Mouse (Mus musculus): ENCODE results near the gene Spryd7.
"Not testable (repeated sequence)": the region's sequence is repeated elsewhere in the genome, so short reads cannot be mapped to it uniquely, and the experiment has no call there.

Spryd7 gene

DNA sequence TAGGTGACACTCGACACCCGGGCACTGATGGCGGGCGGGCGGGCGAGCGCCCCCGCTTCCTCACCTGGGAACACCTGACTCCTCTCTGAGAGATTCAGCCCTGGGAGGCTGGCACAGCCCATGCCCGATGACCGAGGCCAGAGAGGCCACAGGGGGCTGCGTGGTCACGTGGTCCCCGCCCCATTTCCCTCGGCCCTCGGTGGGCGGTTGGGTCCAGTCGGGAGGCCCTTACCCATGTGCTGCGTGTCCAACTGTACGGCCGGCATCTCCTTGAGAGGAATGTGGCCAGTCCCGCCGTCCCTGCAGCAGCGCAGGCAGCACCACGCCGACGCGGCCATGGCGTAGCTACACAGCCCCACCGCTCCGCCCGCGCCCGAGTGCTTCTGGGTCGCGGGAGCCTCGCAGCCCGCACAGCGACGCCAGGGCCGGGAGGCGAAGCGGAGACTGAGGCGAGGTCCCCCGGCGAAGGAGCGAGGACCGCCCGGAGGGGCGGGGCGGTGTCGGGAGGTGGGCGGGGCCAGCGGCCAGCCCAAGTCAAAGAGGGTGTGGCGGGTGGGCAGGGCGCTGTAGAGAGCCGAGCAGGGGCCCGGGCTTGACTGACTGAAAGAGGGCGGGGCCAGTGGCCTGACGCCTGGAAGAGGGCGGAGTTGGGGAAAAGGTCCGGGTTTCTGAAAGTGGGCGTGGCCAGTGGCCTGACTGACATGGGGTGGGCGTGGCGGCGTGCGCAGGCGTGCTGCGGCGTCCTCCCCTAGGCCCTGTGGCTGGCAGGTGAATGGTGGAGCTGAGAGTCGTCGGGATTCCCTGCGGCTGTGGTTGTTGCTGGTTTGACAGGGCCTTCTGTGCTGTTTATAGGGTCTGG is at the start of gene Spryd7:
TSS of gene Spryd7 (minus strand) at position 598 of the 859 bp plus-strand sequence.
- peak; percentile 96 for DNase-seq (ENCODE audit: low spot score)

DNA sequence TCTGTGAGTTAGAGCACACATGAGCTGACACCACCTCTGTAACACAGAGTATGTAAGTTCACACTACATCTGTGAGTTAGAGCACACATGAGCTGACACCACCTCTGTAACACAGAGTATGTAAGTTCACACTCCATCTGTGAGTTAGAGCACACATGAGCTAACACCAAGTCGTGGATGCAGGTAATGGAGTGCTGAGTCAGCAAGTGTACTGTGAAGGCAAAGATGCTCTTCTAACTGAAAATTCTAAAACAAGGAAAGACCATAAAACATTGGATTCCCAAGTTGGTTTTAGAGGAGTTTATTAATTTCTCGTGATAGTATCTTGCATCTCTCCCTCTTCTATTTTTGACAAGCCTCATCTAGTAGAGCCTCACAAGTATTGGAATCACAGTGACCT is 49.4 kb upstream of the Spryd7 start:
- not testable (repeated sequence) for DNase-seq (ENCODE audit: low spot score)

DNA sequence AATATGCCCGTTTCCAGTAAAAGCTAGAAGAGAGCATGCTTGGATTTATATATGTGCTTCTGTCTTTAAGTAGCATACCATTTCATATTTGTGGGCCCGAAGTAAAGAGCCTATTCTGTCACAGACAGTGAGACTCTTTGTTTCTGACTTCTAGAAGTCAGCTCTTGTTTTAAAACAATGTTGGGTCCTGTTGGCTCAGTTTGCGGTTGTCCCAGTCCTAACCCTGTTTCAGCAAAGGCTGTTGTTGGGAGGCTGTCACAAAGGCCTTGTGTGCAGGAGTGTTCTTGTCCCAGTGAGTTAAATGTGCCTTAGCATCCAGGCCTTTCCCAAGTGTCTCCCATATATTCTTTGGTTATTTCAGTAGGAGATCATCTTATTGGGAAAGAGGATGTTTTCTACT is 47.4 kb upstream of the Spryd7 start:
- no peak for DNase-seq (ENCODE audit: low spot score)

DNA sequence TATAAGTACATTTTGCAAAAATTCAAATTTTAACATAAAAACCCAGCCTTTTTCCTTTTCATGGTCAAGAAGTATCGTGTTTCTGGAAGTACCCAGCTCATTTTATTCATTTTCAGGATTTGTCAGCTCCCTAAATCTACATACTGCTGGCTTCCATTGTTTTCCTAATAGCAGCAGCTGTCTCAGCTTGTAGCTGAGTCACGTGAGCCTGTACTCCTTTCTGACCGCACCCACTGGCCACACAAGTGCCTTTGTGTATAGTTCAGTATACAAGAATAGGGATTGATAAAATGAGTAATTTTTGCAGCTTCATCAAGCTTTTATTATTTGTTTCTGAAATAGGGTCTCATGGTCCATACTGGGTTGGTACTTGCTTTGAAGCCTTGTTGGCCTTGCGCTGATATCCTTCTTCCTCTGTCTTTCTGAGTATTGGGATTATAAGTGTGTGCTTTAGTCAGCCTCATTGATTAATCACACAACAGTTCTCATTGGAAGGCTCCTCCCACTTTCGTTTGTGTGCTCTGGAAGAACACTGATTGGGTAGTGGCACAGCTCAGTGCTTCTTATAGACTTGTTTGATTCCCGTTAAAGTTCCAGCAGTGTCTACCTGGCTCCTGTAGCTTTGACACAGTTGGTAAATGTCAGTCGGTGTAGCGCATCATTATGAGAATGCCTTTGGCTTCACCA is 46.5 kb upstream of the Spryd7 start:
- no peak for DNase-seq (ENCODE audit: low spot score)

DNA sequence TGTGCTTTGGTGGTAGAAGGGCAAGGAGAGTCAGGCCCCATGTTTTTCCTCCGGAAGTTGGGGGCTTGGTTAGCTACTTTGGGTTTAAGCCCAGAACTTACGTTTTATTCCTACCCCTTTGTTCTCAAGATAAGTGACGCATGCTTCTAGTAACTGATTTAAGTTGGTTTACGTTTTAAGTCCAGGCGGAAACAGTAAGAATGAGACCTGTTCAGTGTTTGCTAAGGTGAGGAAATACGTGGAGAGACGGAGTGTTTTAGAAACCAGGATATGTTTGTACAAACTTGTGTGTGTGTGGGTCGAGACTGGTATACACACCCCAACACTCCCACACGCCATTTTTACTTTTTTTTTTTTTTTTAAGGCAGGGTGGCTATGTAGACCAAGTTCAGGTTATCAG is 44.7 kb upstream of the Spryd7 start:
- DNase-seq (ENCODE audit: low spot score), result no peak

DNA sequence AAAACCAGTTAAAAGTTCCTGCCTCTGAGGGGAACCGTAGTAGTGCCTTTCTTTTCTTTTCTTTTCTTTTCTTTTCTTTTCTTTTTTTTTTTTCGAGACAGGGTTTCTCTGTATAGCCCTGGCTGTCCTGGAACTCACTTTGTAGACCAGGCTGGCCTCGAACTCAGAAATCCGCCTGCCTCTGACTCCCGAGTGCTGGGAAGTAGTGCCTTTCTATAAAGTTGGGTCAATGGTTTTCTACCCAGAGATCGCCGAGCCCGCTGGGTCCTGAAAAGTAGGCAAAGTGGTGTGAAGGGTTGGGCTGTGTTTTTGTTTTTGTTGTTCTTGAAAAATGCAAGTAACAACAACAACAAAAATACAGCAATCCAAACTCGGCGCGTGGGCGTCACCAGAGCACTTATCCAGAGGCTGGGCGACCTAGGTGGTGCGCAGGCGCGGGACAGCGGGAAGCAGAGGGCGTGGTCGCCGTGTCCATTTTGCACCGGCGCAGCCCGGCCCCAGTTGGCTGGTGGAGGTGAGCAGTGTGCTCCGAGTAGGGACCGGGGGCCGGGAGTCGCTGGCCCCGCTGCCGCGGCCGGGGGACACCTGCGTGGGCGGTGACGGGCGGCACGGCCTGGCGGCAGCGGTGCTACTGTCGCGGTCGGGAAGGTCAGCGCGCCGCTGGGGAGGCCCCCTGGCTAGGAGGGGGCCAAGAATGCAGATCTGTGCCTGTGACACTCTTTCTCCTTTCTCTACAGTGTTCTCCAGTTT is 42.5 kb upstream of the Spryd7 start:
- DNase-seq (ENCODE audit: low spot score), result peak; percentile 81

DNA sequence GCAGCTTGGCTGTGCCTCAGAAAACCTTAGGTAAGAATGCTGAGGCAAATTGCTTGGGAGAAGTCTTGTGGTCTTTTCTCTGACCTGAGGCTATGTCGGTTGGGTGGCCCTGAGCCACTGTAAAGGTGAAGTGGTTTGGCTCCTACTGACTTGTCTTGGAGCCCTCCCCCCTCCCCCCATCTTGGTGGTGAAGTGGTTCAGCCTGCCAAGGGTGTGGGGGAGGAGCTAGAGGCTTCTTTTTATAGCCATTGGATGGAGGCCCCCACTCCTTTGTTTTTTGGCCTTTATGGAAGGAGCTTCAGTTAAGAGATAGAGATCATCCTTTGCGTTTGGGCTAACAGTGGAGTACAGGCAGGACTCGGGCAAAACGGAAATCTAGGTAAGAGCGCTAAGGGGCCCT is 41.3 kb upstream of the Spryd7 start, which contains the start of gene Trim13:
TSS of gene Trim13 (plus strand) at position 280 of the 400 bp plus-strand sequence.
- no peak for DNase-seq (ENCODE audit: low spot score)

DNA sequence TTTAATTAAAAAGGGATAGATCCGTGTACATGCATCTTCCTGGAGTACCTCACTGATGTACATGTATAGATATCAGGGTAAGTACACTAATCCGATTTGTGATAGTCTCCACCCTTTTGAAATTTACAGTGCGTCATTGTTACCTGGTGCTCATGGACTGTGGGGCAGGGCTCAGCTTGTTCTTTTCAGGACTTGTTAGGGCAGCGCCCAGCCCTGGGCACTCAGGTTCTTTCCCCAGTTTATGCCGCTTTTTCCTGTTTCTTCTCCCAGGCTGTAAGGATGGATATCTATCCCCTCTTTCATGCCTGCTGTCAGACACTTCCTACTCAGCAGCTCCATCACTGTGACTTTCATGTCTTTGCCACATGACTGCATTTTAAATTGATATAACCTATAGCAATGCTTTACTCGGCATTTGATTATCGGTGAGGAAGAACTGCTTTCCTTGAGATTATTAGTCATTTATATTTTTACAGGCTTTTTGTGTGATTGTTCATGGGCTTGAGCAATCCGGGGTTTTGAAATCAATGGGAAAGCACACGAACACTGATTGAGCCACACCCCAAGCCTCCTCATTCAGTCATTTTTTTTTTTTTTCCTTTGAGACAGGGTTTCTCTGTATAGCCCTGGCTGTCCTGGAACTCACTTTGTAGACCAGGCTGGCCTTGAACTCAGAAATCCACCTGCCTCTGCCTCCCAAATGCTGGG is 40.2 kb upstream of the Spryd7 start:
- DNase-seq (ENCODE audit: low spot score), result no peak

DNA sequence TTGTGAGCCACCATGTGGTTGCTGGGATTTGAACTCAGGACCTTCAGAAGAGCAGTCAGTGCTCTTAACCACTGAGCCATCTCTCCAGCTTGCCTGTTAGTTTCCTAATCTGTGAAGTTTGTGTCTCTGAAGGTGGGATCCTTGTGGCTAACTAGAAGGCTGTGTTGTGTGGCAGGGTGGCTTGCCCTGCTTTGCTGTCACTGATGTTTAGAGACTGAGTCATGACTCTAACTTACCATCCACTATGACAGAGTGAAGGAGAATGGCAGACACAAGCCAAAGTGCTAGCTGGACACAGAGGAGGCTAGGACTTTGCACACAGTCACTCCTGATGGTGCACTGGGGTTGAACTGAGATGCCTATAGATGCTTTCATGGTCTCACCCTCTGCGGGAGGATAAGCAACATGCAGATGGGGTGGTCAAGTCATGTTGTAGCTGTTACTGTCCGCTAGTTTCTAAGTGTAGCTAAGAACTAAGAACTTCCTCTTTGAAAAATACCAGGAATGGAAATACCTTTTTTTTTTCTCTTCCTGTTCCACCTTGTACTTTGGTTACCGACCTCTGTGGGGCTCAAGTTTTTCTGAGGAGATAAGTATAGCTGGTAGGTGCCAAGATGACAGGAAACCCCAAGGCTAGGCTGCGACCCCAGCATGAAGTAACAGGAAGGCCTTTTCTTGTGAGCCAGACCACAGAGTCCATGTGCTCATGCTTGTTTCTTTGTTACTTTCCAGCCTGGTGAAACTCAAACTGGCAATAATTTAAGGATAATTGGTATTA is 32.8 kb upstream of the Spryd7 start:
- DNase-seq (ENCODE audit: low spot score), result no peak

DNA sequence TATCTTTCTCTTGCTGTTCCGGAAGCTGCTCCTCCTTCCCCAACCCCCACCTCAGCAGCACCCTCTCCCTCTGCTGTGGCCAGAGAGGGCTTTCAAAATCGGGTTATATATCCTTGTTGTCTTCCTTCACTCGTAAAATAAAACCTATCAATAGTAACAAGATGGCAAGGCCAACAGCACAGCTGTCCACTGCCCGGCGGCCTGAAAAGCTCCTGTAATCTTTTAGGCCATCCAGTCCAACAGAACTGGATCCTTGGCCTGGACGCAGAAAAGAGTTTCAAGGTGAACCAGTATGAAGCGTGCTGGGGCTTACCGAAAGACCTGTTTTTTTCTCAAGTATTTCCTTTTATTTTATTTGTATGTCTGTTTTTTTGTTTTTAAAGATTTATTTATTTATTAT is 19.3 kb upstream of the Spryd7 start:
- DNase-seq (ENCODE audit: low spot score), result no peak

DNA sequence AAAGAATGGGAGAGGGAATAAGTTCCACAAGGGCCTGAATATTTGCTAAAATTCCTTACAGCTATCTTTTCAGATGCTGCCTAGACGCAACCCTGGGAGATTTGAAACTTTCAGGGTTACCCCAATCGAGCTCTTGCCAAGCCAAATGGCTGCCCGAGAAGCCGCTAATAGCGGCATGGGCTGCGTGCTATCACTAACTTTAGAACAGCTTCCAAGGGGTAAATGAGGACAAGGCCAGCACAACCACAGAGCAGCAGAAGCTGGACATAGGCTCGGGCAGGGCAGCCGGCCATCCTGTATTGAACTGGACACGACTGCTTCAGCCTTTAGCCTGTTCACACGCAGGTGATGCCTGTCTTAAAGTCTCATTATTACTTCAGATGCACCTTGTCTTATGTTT is 18.4 kb upstream of the Spryd7 start:
- no peak for DNase-seq (ENCODE audit: low spot score)

DNA sequence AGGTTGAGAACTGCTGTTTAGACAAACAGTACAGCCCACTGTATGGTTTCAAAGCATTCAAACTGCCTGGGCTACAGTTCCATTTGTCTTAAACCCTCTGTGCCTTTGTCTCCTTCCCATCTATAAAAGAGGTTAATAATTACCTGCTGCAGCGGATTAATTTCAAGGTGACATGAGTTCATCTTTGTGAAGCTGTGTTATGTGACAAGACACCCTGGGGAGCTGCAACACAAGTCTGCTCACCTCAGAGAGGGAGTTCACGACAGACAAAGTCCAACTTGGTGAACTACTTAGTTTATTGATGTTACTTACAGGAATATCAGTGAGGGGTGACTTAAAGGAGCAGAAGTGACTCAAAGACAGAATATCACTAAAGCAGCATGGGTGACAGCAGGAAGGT is 15.4 kb upstream of the Spryd7 start:
- no peak for DNase-seq (ENCODE audit: low spot score)

DNA sequence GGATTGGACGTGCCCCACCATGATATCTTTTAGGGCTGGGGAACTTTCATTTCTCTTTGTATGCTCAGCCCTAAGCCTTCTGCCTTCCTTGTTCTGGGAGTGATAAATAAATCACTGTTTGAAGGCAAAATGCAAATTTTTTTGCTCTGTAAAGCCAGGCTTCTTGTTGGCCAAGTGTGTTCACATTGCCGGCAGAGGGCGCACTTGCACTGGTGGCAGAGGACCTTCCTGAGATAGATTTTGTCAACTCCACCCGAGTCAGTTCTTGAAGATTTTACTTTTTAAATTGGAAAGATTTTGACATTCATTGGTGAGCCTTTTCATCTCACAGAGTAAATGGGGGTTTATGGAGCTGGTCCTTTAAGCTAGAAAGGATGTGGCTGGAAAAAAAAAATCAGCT is 14.7 kb upstream of the Spryd7 start:
- DNase-seq (ENCODE audit: low spot score), result peak; percentile 76

DNA sequence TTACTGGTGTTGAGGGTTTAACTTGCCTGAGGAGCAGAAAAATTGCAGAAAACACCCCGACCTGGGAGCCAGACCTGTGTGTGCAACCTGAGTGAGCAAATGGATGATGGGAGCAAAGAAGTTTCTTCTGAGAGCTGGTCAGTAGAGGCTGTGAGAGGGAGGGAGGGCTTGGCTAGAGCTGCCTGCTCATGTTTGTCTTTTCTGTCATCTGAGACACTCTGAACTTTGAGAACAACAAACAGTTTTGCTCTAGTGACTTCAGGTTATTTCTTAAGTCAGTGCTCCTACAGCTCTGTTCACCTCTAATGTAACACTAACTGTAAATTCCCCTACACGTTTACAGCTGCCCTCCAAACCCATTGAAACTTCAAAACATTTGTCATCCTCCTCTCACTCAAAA is 12.7 kb upstream of the Spryd7 start:
- DNase-seq (ENCODE audit: low spot score), result no peak

DNA sequence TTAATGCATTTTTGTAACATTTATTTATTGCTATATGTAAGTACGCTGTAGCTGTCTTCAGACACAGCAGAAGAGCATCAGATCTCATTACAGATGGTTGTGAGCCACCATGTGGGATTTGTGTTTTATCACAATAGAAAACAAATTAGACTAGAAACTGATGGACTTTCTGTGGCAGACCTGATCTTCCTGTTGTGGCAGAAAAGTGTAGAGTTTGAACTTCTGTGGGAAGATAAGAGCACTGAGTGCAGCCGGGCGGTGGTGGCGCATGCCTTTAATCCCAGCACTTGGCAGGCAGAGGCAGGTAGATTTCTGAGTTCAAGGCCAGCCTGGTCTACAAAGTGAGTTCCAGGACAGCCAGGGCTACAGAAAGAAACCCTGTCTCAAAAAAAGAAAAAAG is 9.5 kb upstream of the Spryd7 start:
- not testable (repeated sequence) for DNase-seq (ENCODE audit: low spot score)

DNA sequence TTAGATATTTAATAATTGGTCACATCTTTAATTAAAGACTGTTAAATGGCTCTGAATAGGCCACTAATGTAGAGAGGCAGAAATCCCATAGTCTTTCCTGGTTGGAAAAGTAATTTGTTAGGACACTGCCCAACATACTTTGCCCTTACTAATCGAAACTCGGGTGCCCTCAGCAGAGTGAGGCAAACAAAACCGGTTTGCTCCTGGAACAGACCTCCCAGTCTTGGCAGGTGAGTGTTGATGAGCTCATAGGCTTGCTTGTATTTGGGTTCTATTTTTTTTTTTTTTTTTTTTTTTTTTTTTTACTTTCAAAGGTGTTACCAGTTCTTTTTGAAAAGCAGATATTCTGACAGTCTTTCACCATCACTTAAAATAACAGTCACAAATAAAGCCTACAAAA is 3.2 kb upstream of the Spryd7 start:
- DNase-seq (ENCODE audit: low spot score), result no peak

DNA sequence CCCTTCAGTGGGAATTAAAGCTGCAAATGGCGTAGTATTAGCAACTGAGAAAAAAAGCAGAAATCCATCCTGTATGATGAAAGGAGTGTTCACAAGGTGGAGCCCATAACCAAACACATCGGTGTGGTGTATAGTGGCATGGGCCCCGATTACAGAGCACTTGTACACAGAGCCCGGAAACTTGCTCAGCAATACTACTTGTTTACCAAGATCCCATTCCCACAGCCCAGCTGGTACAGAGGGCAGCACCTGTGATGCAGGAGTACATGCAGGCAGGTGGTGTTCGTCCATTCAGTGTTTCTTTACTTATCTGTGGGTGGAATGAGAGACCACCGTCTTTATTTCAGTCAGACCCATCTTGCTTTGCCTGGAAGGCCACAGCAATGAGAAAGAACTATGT is 2.2 kb upstream of the Spryd7 start:
- DNase-seq (ENCODE audit: low spot score), result no peak

DNA sequence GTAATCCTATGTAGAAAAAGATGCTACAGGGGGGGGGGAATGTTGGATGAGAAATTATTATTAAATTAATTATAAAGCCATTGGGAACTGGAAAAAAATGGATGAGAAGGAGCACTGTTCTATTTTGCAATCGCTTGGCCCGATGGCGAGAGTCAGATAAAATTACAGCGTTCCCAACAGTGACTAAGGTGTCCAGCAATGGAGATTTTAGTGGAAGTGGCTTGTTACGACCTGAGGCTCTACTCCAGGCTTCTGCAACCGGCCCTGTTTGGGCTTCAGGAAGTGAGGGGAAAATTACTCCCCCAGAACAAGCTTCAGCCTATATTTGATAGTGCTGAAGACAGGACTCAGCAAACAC is 776 bp downstream of the Spryd7 start:
- no peak for DNase-seq (ENCODE audit: low spot score)

DNA sequence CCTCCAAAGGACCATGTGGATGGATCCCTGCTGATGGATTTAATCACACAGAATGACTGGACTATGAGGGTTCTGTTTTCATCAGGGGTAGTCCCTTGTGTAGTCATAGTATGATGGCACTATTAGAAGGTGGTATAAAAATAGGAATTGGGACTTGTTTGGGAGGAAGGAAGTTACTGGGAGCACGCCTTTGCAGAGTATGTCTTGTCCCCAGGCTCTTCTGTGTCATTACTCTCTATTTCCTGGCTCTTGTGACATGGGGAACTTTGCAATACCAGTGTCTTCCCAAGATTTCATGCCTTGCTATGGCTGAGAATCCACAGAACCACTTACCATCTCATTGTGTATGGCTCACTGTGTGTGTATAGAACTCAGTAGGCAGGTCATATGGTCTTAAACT is 8.1 kb downstream of the Spryd7 start:
- no peak for DNase-seq (ENCODE audit: low spot score)

DNA sequence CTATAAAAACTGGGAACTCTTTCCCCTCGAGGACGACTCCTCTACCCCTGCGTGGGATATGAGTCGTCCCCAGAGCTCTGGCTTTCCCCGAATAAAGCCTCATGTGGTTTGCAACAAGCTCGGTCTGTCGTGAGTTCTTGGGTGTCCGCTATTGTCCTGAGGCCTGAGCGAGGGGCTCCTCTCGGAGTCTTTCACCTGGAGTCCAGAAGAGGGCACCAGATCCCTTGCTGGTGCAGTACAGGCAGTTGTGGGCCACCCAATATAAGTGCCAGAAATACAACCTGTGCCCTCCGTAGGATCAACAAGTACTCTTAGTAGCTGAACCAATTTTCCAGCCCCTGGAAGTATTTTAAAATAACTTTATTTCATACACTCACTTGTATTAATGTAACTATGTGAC is 18.9 kb downstream of the Spryd7 start:
- not testable (repeated sequence) for DNase-seq (ENCODE audit: low spot score)

DNA sequence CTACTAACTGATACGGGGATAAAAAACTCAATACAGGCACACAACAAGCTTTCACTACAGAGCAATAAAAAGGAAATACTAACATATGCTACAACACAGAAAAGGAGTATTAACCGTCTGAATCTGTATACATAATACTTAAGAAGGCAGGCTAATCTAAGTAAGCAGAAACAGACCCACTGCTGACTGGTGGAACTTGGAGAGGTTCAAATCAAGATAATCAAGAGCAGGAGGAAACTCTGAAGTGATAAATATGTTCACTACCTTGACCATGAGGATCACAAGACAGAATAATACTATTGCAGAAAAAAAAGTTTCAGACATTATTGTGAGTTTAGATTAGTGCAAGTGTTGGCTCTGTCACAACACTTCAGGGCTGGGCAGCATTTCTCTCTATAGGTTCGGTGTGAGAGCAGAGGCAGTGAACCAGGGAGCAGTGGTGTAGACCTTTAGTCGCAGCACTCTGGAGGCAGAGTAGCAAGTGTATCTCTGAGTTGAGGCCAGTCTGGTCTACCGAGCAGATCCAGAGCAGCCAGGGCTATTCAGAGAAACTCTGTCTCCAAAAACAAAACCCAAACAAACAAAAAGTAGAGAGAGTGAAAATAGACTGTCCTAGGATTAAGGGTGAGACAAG is 19.9 kb downstream of the Spryd7 start:
- no peak for DNase-seq (ENCODE audit: low spot score)
